Mouse (Mus musculus): ENCODE measurements around the gene Lrrc51. TPM values are rescaled to one million over a fixed set of nuclear protein-coding genes. Genes with fewer than 3 reads are reported as not detected.
"Not testable (repeated sequence)": the region's sequence is repeated elsewhere in the genome, so short reads cannot be mapped to it uniquely, and the experiment has no call there.

Lrrc51 gene
- total RNA-seq (2021): 1 to 10 TPM; 4.8 to 7.4 TPM
- long read RNA-seq, experiment 1, partial matches to known transcripts: 0 of 3 reads
- long read RNA-seq, experiment 1, other reads (novel, unspliced or antisense): 1 of 3 reads
- long read RNA-seq, experiment 2, partial matches to known transcripts: 2 of 12 reads
- long read RNA-seq, experiment 2, other reads (novel, unspliced or antisense): 5 of 12 reads

- DNase-seq (ENCODE audit: low spot score in 2 of 2): peak; percentile 95 to 98
These were observed at the start of gene Lrrc51, which contains the start of gene Numa1 for GRCm38 (mm10) chr7:101933751-101934240. Gene Lrrc51 (minus strand): TSS chr7:101933895. Gene Numa1 (plus strand): TSS chr7:101934111.

- DNase-seq (ENCODE audit: low spot score in 2 of 2): no peak
These were observed 49.0 kb upstream of the Lrrc51 start for GRCm38 (mm10) chr7:101982735-101983134.

- peak; percentile 24 to 33 for DNase-seq (ENCODE audit: low spot score in 2 of 2)
These were observed 40.8 kb upstream of the Lrrc51 start for GRCm38 (mm10) chr7:101974505-101974904.

GRCm38 (mm10) chr7:101973730-101974129, 40.0 kb upstream of the Lrrc51 start:
- no peak for DNase-seq (ENCODE audit: low spot score in 2 of 2)

GRCm38 (mm10) chr7:101971721-101972120, 38.0 kb upstream of the Lrrc51 start:
- no peak for DNase-seq (ENCODE audit: low spot score in 2 of 2)

- peak; percentile 85 for DNase-seq (ENCODE audit: low spot score in 2 of 2)
These were observed 37.2 kb upstream of the Lrrc51 start for GRCm38 (mm10) chr7:101970821-101971461.

- peak; percentile 84 to 93 for DNase-seq (ENCODE audit: low spot score in 2 of 2)
These were observed 36.7 kb upstream of the Lrrc51 start for GRCm38 (mm10) chr7:101970429-101970775.

- DNase-seq (ENCODE audit: low spot score in 2 of 2): peak; percentile 84 to 86
These were observed 36.2 kb upstream of the Lrrc51 start for GRCm38 (mm10) chr7:101969694-101970428.

- no peak for DNase-seq (ENCODE audit: low spot score in 2 of 2)
These were observed 35.1 kb upstream of the Lrrc51 start for GRCm38 (mm10) chr7:101968751-101969150.

- no peak for DNase-seq (ENCODE audit: low spot score in 2 of 2)
These were observed 33.6 kb upstream of the Lrrc51 start for GRCm38 (mm10) chr7:101967256-101967655.

- DNase-seq (ENCODE audit: low spot score in 2 of 2): no peak
These were observed 31.9 kb upstream of the Lrrc51 start for GRCm38 (mm10) chr7:101965606-101966005.

GRCm38 (mm10) chr7:101964551-101964950, 30.9 kb upstream of the Lrrc51 start:
- no peak for DNase-seq (ENCODE audit: low spot score in 2 of 2)

- DNase-seq (ENCODE audit: low spot score in 2 of 2): no peak
These were observed 29.9 kb upstream of the Lrrc51 start for GRCm38 (mm10) chr7:101963621-101964020.

- DNase-seq (ENCODE audit: low spot score in 2 of 2): no peak
These were observed 29.1 kb upstream of the Lrrc51 start for GRCm38 (mm10) chr7:101962829-101963228.

GRCm38 (mm10) chr7:101956911-101957310, 23.2 kb upstream of the Lrrc51 start:
- DNase-seq (ENCODE audit: low spot score in 2 of 2): no peak

- DNase-seq (ENCODE audit: low spot score in 2 of 2): no peak
These were observed 22.8 kb upstream of the Lrrc51 start for GRCm38 (mm10) chr7:101956481-101956880.

- DNase-seq (ENCODE audit: low spot score in 2 of 2): no peak
These were observed 22.2 kb upstream of the Lrrc51 start for GRCm38 (mm10) chr7:101955862-101956261.

GRCm38 (mm10) chr7:101955276-101955675, 21.6 kb upstream of the Lrrc51 start:
- no peak for DNase-seq (ENCODE audit: low spot score in 2 of 2)

GRCm38 (mm10) chr7:101954163-101954562, 20.5 kb upstream of the Lrrc51 start:
- no peak for DNase-seq (ENCODE audit: low spot score in 2 of 2)

GRCm38 (mm10) chr7:101952098-101952497, 18.4 kb upstream of the Lrrc51 start:
- DNase-seq (ENCODE audit: low spot score in 2 of 2): no peak

GRCm38 (mm10) chr7:101951648-101952047, 18.0 kb upstream of the Lrrc51 start:
- no peak for DNase-seq (ENCODE audit: low spot score in 2 of 2)

- DNase-seq (ENCODE audit: low spot score in 2 of 2): not testable (repeated sequence)
These were observed 15.3 kb upstream of the Lrrc51 start for GRCm38 (mm10) chr7:101949008-101949407.

Data from layer of hippocampus, postnatal 14 days (tissue).